20 mouse cellular contexts compared by ENCODE assay signal in the genomic region with DNA sequence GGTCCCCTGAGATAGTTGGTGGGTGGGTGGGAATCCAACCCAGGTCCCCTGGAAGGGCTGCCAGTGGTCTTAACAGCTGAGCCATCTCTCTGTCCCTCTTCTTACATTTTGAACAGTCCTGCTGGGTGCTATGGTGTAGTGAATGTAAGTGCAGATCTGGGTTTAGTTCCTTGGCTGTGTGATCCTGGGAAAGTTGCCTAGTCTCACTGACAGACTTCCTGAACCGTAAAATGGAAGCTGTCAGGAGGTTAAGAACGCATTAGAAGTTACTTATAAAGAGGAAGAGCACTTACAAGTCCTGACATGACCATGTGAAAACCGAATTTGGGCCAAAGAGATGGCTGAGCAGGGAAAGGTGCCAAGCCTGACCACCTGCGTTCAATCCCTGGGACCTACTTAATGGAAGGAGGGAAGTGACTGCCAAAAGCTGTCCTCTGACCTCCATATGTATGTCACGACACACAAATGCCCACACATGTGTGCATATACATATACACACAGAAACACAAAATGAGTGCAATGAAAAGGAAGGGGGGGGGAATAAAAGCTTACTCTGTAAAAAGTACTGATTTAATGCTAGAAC. TPM values are rescaled to one million over a fixed set of nuclear protein-coding genes. Genes with fewer than 3 reads are reported as not detected.
A peak's percentile ranks its signal among the peaks of the same experiment; 100 is the strongest.
DNase-seq lines count a peak whose midpoint lies in the region; ATAC-seq and TF ChIP-seq lines count a peak whose summit lies in the region.
"Had no signal": no experiment of that assay in that cellular context is flagged by ENCODE, and none has a peak within 500 bp of the region (broad histone marks: within the 10 kb centered on the region; RNA-seq: fewer than 3 reads in every experiment).

No protein-coding gene starts in this region.

- no peaks in the 10 kb centered on the region for H3K36me3 ChIP-seq in kidney, embryonic 15.5 days
- no peaks in the 10 kb centered on the region; a peak in 1 of 4 replicates for H3K36me3 ChIP-seq in MEL (ENCODE audit: control insufficient read depth in 1 of 2, insufficient read depth in 2 of 2, low read length in 2 of 2)
- H3K36me3 ChIP-seq in hindbrain, postnatal 0 days (ENCODE audit: insufficient read depth, low read length) = no peaks in the 10 kb centered on the region
- H3K36me3 ChIP-seq: forebrain, embryonic 10.5 days; limb, embryonic 12.5 days had no signal

- peak; percentile 34 to 43 for DNase-seq in cerebellum, adult 2 months
- DNase-seq in cerebellum, postnatal 4 days (ENCODE audit: low spot score in 2 of 2) = no peak
- peak; percentile 23 to 31 for DNase-seq in kidney, postnatal 36 days
- no peak for DNase-seq in MEL (ENCODE audit: low read depth, low spot score)
- DNase-seq in cerebellum, postnatal 10 days = peak; percentile 53 to 74
- no peak for DNase-seq in hindbrain, postnatal 0 days (ENCODE audit: low spot score)
- DNase-seq: adrenal gland, postnatal 36 days; gastrocnemius, postnatal 25 days; heart, postnatal 4 days; liver, postnatal 0 days; thymus, postnatal 14 days had no signal

- no peaks in the 10 kb centered on the region for H3K27me3 ChIP-seq in cerebellum, adult 2 months (ENCODE audit: control insufficient read depth, insufficient read depth, low read length)
- H3K27me3 ChIP-seq in kidney, embryonic 15.5 days = no peaks in the 10 kb centered on the region
- peaks cover 3 to 4% of the 10 kb centered on the region in 2 experiments; a peak in 3 of 4 replicates for H3K27me3 ChIP-seq in MEL (ENCODE audit: control insufficient read depth in 1 of 2, insufficient read depth in 2 of 2, low read length in 2 of 2)
- H3K27me3 ChIP-seq in hindbrain, postnatal 0 days (ENCODE audit: insufficient read depth, low read length) = no peaks in the 10 kb centered on the region
- H3K27me3 ChIP-seq: limb, embryonic 12.5 days had no signal

- peaks cover 5% of the 10 kb centered on the region; the same call in 1 of the 2 replicates for H3K4me1 ChIP-seq in cerebellum, adult 2 months (ENCODE audit: control insufficient read depth, insufficient read depth, low read length)
- H3K4me1 ChIP-seq in kidney, embryonic 15.5 days = no peaks in the 10 kb centered on the region
- H3K4me1 ChIP-seq in MEL (ENCODE audit: control insufficient read depth in 1 of 2, insufficient read depth in 2 of 2, low read length in 2 of 2) = peaks cover 2% of the 10 kb centered on the region in 2 experiments; a peak in 2 of 4 replicates
- no peaks in the 10 kb centered on the region for H3K4me1 ChIP-seq in hindbrain, postnatal 0 days (ENCODE audit: insufficient read depth, low read length)
- H3K4me1 ChIP-seq: forebrain, embryonic 10.5 days; limb, embryonic 12.5 days had no signal

- no peak for TF ChIP-seq EP300 in MEL (IDR thresholded peaks at IDR 0.05; ENCODE audit: low read depth in 1 of 2, low read length in 2 of 2)

- TF ChIP-seq CTCF in cerebellum, adult 2 months (IDR thresholded peaks at IDR 0.05; ENCODE audit: borderline replicate concordance, insufficient read depth, low read depth, low read length) = no peak
- TF ChIP-seq CTCF in MEL (IDR thresholded peaks at IDR 0.05 in 2 of 3, conservative IDR thresholded peaks at IDR 0.05 in 1 of 3; ENCODE audit: control insufficient read depth in 1 of 3, insufficient read depth in 1 of 3, low read depth in 2 of 3, low read length in 3 of 3, poor library complexity in 1 of 3, severe bottlenecking in 1 of 3) = no peak
- no peak for TF ChIP-seq CTCF in hindbrain, postnatal 0 days (IDR thresholded peaks at IDR 0.05; ENCODE audit: low read depth)

- ATAC-seq in kidney, embryonic 15.5 days (replicated peaks; ENCODE audit: low FRiP score) = no peak
- ATAC-seq in hindbrain, postnatal 0 days = no peak
- ATAC-seq: CD4-positive, CD25-positive, alpha-beta regulatory T cell, adult 4 months; forebrain, embryonic 16.5 days; liver, postnatal 0 days had no signal

- no peak for TF ChIP-seq RAD21 in MEL (IDR thresholded peaks at IDR 0.05; ENCODE audit: low read depth, low read length)

- H3K9ac ChIP-seq in kidney, embryonic 15.5 days = no peak overlapping the region
- H3K9ac ChIP-seq in MEL (ENCODE audit: control insufficient read depth, low read depth, low read length, poor library complexity, severe bottlenecking) = peak overlapping the region; percentile 22; the same call in 1 of the 2 replicates
- no peak overlapping the region for H3K9ac ChIP-seq in hindbrain, postnatal 0 days (replicated peaks; ENCODE audit: low read length)
- H3K9ac ChIP-seq: hindbrain, embryonic 14.5 days; limb, embryonic 12.5 days; liver, postnatal 0 days had no signal

- H3K4me3 ChIP-seq in cerebellum, adult 2 months (replicated peaks; ENCODE audit: insufficient read depth, low read depth, low read length) = no peak overlapping the region
- no peak overlapping the region for H3K4me3 ChIP-seq in kidney, embryonic 15.5 days (replicated peaks)
- peak overlapping the region in 1 of 2 experiments; percentile 19; a peak in 1 of 4 replicates for H3K4me3 ChIP-seq in MEL (ENCODE audit: control insufficient read depth in 1 of 2, insufficient read depth in 1 of 2, low read depth in 2 of 2, low read length in 2 of 2)
- no peak overlapping the region for H3K4me3 ChIP-seq in hindbrain, postnatal 0 days (ENCODE audit: low read length)
- H3K4me3 ChIP-seq: forebrain, embryonic 10.5 days; limb, embryonic 12.5 days had no signal

- no peaks in the 10 kb centered on the region for H3K9me3 ChIP-seq in kidney, embryonic 15.5 days (replicated peaks)
- no peaks in the 10 kb centered on the region for H3K9me3 ChIP-seq in MEL (replicated peaks; ENCODE audit: insufficient read depth, low read length)
- H3K9me3 ChIP-seq in hindbrain, postnatal 0 days (ENCODE audit: low read length) = no peaks in the 10 kb centered on the region
- H3K9me3 ChIP-seq: forebrain, embryonic 10.5 days; limb, embryonic 12.5 days had no signal

- no peaks in the 10 kb centered on the region for H3K79me2 ChIP-seq in MEL (ENCODE audit: control insufficient read depth, insufficient read depth, low read length, poor library complexity)

- TF ChIP-seq POLR2A in cerebellum, adult 2 months (IDR thresholded peaks at IDR 0.05; ENCODE audit: borderline replicate concordance, insufficient read depth, low read length) = no peak
- TF ChIP-seq POLR2A in MEL (IDR thresholded peaks at IDR 0.05; ENCODE audit: control insufficient read depth in 1 of 2, insufficient read depth in 1 of 2, low read depth in 1 of 2, low read length in 2 of 2, poor library complexity in 1 of 2) = no peak

- WGBS in cerebellum, adult 2 months = 10% methylated on average over 5 of the region's 5 CpGs
- WGBS in kidney, embryonic 15.5 days = 54% methylated on average over 5 of the region's 5 CpGs
- 56% methylated on average over 5 of the region's 5 CpGs for WGBS in hindbrain, postnatal 0 days

- H3K4me2 ChIP-seq in kidney, embryonic 15.5 days = no peak overlapping the region
- no peak overlapping the region for H3K4me2 ChIP-seq in hindbrain, postnatal 0 days (ENCODE audit: low read depth, low read length)
- H3K4me2 ChIP-seq: hindbrain, embryonic 14.5 days; limb, embryonic 12.5 days; liver, embryonic 11.5 days; midbrain, embryonic 11.5 days had no signal

- no peak overlapping the region for H3K27ac ChIP-seq in cerebellum, adult 2 months (ENCODE audit: insufficient read depth, low read length)
- no peak overlapping the region for H3K27ac ChIP-seq in kidney, embryonic 15.5 days
- H3K27ac ChIP-seq in MEL (ENCODE audit: control insufficient read depth, low read depth, low read length) = no peak overlapping the region; the same call in 1 of the 2 replicates
- no peak overlapping the region for H3K27ac ChIP-seq in hindbrain, postnatal 0 days
- H3K27ac ChIP-seq: forebrain, embryonic 10.5 days; hindbrain, embryonic 14.5 days; kidney, postnatal 0 days; limb, embryonic 12.5 days had no signal

TF ChIP-seq in MEL, 35 proteins besides CTCF, POLR2A, EP300 and RAD21:
- TF ChIP-seq MAX (IDR thresholded peaks at IDR 0.05; ENCODE audit: low read length) = no peak
- TF ChIP-seq UBTF (IDR thresholded peaks at IDR 0.05; ENCODE audit: borderline replicate concordance, insufficient read depth, low read depth, low read length) = no peak
- no peak for TF ChIP-seq GABPA (IDR thresholded peaks at IDR 0.05; ENCODE audit: low read depth, low read length)
- TF ChIP-seq ELF1 (IDR thresholded peaks at IDR 0.05; ENCODE audit: low read depth, low read length) = no peak
- no peak for TF ChIP-seq JUND (IDR thresholded peaks at IDR 0.05; ENCODE audit: low read depth, low read length)
- no peak for TF ChIP-seq KAT2A (conservative IDR thresholded peaks at IDR 0.05; ENCODE audit: low read depth, low read length)
- TF ChIP-seq SIN3A (IDR thresholded peaks at IDR 0.05; ENCODE audit: low read length) = no peak
- no peak for TF ChIP-seq TCF12 (IDR thresholded peaks at IDR 0.05; ENCODE audit: low read depth, low read length)
- TF ChIP-seq ETS1 (IDR thresholded peaks at IDR 0.05; ENCODE audit: low read depth, low read length) = no peak
- no peak for TF ChIP-seq POLR2AphosphoS5 (IDR thresholded peaks at IDR 0.05; ENCODE audit: borderline replicate concordance, low read depth, low read length)
- no peak for TF ChIP-seq USF2 (IDR thresholded peaks at IDR 0.05; ENCODE audit: borderline replicate concordance in 1 of 2, insufficient read depth in 1 of 2, low read depth in 1 of 2, low read length in 2 of 2)

RNA-seq across cellular contexts. Expression of a gene that starts 20.5 kb away (rescaled TPM):
- 18.6 and 19.6 TPM in 2 replicates for polyA plus RNA-seq in cerebellum, adult 2 months (2012; rRNA removed)
- polyA plus RNA-seq in kidney, embryonic 15.5 days (2015; fragmentation: Nextera tagmentation; extraction: Ambion mirVana) = 70.2 and 71.2 TPM in 2 replicates
- total RNA-seq in MEL (2012; rRNA removed) = 33.2 and 42.1 TPM in 2 replicates
- polyA plus RNA-seq in MEL (2012; ENCODE audit: insufficient read depth in 1 of 2, insufficient read length in 2 of 2, low read depth in 1 of 2, low replicate concordance in 2 of 2, missing spikeins in 1 of 2) = 10 to 100 TPM in 1 of 2 experiments, not detected in 1; 59.1 TPM
- total RNA-seq in hindbrain, postnatal 0 days (2014; rRNA removed) = 7.4 and 11.6 TPM in 2 replicates
- polyA plus RNA-seq in hindbrain, postnatal 0 days (2015; fragmentation: Nextera tagmentation; extraction: Ambion mirVana) = 16.3 and 17.0 TPM in 2 replicates

Comparison
In these comparisons a context has a peak if more than half of its experiments do, and no peak if none do; other contexts are left out.
1. DNase-seq: peak in cerebellum, adult 2 months (2 of 2), kidney, postnatal 36 days (2 of 2) and cerebellum, postnatal 10 days (2 of 2); none in cerebellum, postnatal 4 days (0 of 2), MEL (single experiment) and hindbrain, postnatal 0 days (single experiment).